Mouse (Mus musculus): ENCODE measurements around the gene Nr1h4.

DNA sequence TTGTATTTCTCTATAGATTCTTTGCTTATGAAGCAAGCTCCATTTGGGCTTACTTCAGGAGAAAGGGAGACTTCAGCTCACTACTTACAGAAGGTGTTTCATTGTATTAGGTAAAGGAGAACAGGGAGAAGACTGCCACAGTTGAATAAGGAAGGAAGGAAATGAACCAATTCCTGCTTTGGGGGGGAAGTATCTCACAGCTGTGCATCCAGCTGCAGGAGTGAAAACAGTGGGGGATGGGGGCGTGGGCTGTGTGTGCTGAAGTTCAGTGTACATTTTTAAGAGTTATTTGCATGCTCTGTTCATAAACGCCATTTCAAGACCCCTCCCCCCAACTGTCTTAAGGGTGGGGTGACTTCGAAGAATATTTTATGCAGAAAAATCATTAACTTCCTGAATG lies 79.6 kb downstream of the Nr1h4 start:
- TF ChIP-seq CTCF (IDR thresholded peaks at IDR 0.05; ENCODE audit: control insufficient read depth, insufficient read depth, insufficient read length): no peak
- TF ChIP-seq MYOG (IDR thresholded peaks at IDR 0.05; ENCODE audit: control insufficient read depth, extremely low read depth, insufficient read length): no peak
- TF ChIP-seq MAX (IDR thresholded peaks at IDR 0.05): no peak
- TF ChIP-seq USF1 (IDR thresholded peaks at IDR 0.05; ENCODE audit: low read depth): no peak

Measured in C2C12 (cell line).